Mouse (Mus musculus): ENCODE results near the gene Syt14.

Syt14 gene

GRCm38 (mm10) chr1:192986481-192986880 is 49.1 kb downstream of the Syt14 start:
- DNase-seq: no peak

- DNase-seq: no peak
Observed at GRCm38 (mm10) chr1:192984333-192984732, 51.2 kb downstream of the Syt14 start.

- DNase-seq: no peak
Observed at GRCm38 (mm10) chr1:192981658-192982057, 53.9 kb downstream of the Syt14 start.

GRCm38 (mm10) chr1:192981120-192981519 is 54.5 kb downstream of the Syt14 start:
- DNase-seq: no peak

DNA sequence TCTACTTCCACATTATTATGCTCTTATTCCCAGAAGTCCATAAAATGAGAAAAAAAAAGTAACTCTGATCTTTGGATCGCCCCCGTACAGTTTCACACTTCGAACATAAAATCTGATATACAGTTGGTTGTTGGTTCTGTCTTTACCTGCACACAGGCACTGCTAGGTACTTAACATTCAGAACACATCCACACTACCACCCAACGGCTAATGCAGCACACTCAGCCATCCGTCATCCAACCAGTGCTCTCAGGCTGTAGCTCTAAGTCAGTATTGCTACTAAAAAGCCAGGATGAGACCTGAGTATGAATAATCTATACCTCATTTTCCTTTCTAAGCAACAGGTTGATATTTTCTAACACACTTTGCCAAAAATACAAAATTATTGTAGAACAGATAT is 73.3 kb downstream of the Syt14 start:
- DNase-seq: no peak

- no peak for DNase-seq
Observed at GRCm38 (mm10) chr1:192947839-192948173, 87.8 kb downstream of the Syt14 start.

- DNase-seq: no peak
Observed at GRCm38 (mm10) chr1:192947170-192947838, 88.3 kb downstream of the Syt14 start.

- no peak for DNase-seq
Observed at GRCm38 (mm10) chr1:192939033-192939432, 96.5 kb downstream of the Syt14 start.

GRCm38 (mm10) chr1:192937956-192938355 is 97.6 kb downstream of the Syt14 start:
- no peak for DNase-seq

DNA sequence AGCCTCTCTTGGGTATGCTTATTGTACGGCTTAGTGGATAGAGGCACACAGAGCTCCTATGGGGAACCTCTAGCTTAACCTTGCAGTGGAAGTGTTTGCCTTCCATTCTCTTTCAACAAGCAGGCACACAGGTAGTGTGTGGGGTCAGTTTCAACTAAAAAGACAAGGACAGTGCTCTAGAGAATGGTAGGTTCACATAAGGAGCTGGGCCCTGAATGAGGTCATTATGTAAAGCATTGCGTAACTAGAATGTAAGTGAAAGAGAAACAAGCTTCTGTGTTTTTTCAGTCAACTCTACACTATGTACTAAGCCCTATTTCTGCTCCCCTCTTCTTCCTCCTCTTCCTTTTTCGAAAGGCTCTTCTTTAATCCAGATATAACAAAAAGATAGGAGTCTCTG is 103.8 kb downstream of the Syt14 start:
- DNase-seq: no peak

- DNase-seq: no peak
Observed at GRCm38 (mm10) chr1:192912101-192912728, 123.4 kb downstream of the Syt14 start.

DNA sequence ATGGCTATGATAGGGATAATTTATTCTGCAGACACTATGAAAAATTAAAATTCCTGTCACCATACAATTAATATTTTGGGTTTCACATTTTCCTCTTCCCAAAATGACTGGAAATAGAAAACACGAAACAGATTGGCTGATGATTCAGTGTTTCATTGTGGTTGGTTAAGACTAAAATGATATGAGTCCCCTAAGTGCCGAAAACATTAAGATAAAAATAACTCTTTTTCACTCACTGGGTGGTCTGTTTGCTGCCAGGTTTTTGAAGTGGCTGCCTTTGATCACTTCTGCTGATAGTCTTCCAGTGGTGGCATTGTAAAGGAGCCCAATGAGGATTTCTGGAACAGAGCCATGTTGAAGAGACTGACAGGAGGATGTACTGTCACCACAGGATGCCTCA is 134.1 kb downstream of the Syt14 start:
- DNase-seq: no peak

- DNase-seq: no peak
Observed at GRCm38 (mm10) chr1:192900913-192901312, 134.7 kb downstream of the Syt14 start.

DNA sequence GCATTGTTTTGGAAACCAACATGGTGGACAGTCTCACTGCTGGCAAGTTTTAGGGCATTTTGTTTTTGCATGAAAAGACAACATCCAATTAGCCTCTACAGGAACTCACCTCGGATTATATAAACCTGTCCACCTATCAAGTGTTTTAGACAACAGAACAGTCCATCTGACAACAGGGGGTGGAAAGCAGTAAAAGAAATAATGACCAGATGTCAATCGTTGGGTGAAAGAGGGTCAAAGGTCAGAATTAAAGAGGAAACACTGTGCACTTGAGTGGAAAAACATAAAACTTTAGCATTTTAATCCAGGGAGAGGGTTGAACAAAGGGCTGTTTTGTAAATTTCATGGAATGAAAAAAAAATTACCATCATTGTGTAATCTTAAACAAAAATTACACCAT is 136.8 kb downstream of the Syt14 start:
- no peak for DNase-seq

DNA sequence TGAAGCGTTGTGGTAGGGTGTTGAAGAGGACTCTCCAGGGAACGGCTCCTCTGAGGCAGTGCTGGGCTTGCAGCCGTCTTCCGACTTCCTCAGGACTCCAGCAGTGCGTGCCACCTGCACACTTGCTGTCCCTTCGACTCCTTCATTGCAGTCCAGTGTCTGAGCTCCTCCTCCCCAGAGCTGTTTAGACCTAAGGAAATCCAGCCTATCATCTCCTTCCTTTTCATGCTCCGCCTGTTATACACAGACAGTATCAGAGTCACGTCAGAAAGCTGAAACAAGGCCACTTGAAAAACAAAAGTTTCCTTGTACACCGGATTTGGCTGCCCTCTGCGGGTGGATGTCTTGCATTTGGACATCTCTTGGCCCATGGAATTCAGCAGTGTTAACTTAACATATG is 138.4 kb downstream of the Syt14 start:
- peak; percentile 28 for DNase-seq

GRCm38 (mm10) chr1:192896076-192896475 is 139.5 kb downstream of the Syt14 start:
- no peak for DNase-seq

- DNase-seq: no peak
Observed at GRCm38 (mm10) chr1:192890716-192891115, 144.9 kb downstream of the Syt14 start.

DNA sequence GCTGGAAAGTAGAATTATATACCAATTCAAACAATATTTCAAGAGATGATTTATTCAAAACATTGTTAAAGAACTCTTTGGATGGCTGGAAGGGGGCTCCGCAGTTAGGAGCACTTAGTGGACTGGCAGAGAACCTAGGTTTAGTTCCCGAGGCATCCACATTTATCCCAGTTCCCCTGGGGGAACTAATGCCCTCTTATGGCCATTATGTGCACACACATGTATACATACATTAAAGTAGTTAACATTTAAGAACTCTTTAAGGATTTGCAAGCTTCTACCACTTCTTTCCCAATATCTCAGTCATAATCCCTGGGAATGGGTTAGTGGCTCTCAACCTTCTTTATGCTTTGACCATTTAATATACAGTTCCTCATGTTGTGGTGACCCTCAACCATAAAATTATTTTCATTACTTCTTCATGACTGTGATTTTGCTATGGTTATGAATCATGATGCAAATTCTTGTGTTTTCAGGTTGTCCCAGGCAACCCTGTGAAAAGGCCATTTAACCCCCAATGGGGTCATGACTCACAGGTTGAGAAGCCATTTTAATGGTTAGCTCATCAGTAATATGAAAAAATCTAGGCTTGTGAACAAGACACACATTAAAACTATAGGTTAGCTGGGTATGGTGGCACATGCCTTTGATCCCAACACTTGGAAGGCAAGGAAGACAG is 152.8 kb downstream of the Syt14 start:
- DNase-seq: no peak

GRCm38 (mm10) chr1:192880130-192880529 is 155.4 kb downstream of the Syt14 start:
- DNase-seq: no peak

DNA sequence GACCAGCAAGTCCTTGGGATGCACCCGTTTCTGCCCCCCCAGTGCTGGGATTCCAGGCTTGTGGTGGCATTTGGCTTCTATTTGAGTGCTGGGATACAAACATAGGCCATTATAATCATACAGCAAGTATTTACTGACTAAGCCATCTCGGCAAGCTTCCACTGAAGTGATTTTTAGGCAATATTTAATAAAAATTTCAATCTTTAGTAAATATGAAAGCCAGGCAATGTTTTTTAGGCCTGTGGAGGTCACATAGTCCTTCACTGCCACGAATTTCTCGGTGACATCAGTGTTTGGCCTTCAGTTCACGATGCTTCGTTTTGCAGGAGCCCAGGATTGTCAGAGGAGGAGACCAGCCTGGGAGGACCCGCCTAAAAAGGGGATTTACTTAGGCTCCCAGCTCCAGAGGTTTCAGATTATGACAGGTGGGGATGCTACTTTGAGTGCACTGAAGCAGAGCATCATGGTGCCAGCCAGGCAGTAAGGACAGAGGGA is 156.4 kb downstream of the Syt14 start:
- no peak for DNase-seq

- peak; percentile 67 for DNase-seq
Observed at GRCm38 (mm10) chr1:192872841-192873240, 162.7 kb downstream of the Syt14 start.

- no peak for DNase-seq
Observed at GRCm38 (mm10) chr1:192869761-192870160, 165.8 kb downstream of the Syt14 start.

GRCm38 (mm10) chr1:192864440-192864839 is 171.1 kb downstream of the Syt14 start:
- DNase-seq: no peak

DNA sequence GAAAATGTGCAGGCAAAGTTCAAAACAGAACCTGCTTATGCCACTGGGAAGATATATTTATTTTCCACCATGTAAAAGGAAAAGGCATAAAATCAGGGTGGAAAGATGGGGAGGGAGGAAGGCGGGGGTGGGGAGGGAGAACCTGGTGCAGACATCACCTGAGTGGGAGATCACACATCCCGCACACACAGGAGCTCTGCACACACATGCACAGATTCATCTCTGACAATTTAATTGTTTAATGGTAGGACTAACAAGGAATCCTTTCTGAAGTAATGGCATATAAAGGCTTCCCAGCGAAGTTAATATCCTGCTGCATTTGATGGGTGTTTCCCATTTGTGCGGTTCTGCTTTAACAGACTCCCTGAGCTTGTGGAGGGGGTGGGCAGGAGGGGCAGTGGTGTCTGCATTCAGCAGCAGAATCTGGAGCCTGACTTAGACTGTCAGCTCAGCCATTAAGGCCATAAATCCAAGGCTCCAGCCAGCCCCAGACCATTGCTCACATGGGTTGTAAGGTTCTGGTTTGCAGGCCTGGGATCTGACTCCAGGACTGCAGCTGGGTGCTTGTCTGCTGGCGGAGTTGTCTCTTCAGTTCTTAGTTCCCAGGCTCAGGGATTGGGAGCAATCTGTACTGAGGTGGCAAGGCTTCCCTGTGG is 174.1 kb downstream of the Syt14 start:
- no peak for DNase-seq
